Mouse (Mus musculus) liver, embryonic 13.5 days (tissue): ENCODE measurements around the gene Ahdc1. TPM values are rescaled to one million over a fixed set of nuclear protein-coding genes. Genes with fewer than 3 reads are reported as not detected.

Source experiments
- ATAC-seq: fragments of 200-750 bp; cut with Nextera tagmentation; 2 replicates; pipeline ENCODE4 v1.8.0; 2017; ENCODE audit warnings: low read depth, mild to moderate bottlenecking, moderate number of reproducible peaks, moderate library complexity
- DNase-seq: peaks from one replicate; pipeline ENCODE4 v3.0.0; 2022
- H3K27ac ChIP-seq: fragments of 300-500 bp; sonication (generic); 2 replicates; pipeline ENCODE4 v1.5.1; 2015; ENCODE audit warnings: moderate library complexity, mild to moderate bottlenecking, inconsistent platforms
- H3K27me3 ChIP-seq: fragments of 300-500 bp; sonication (generic); 2 replicates; pipeline ENCODE4 v1.6.1; 2015; ENCODE audit warnings: mild to moderate bottlenecking, inconsistent platforms
- H3K36me3 ChIP-seq: fragments of 300-500 bp; sonication (generic); 2 replicates; pipeline ENCODE4 v1.6.1; 2015; ENCODE audit warnings: mild to moderate bottlenecking, inconsistent platforms
- H3K4me1 ChIP-seq: fragments of 300-500 bp; sonication (generic); replicated peaks from 2 replicates; pipeline ENCODE4 v1.6.1; 2015; ENCODE audit warnings: inconsistent platforms
- H3K4me2 ChIP-seq: fragments of 300-500 bp; sonication (generic); 2 replicates; pipeline ENCODE4 v1.6.1; 2015; ENCODE audit warnings: inconsistent platforms, mild to moderate bottlenecking, moderate library complexity
- H3K4me3 ChIP-seq: fragments of 300-500 bp; sonication (generic); replicated peaks from 2 replicates; pipeline ENCODE4 v1.5.1; 2015; ENCODE audit warnings: mild to moderate bottlenecking, inconsistent platforms
- H3K9ac ChIP-seq: fragments of 300-500 bp; sonication (generic); 2 replicates; pipeline ENCODE4 v1.6.1; 2015; ENCODE audit warnings: mild to moderate bottlenecking, inconsistent platforms
- H3K9me3 ChIP-seq: fragments of 300-500 bp; sonication (generic); replicated peaks from 2 replicates; pipeline ENCODE4 v1.6.1; 2016; ENCODE audit warnings: inconsistent platforms
- WGBS: fragments of 180-500 bp; shearing (Covaris S2); methylation state at CpG from one replicate; pipeline ENCODE4 v1.1.7; 2015; ENCODE audit not compliant: insufficient replicate concordance; 5-methylcytosine and 5-hydroxymethylcytosine counted together
- polyA plus RNA-seq: library from polyadenylated mRNA; unstranded; fragments of >200 nt; fragmentation: Nextera tagmentation; extraction: Ambion mirVana; gene quantifications from 2 replicates; pipeline ENCODE4 v1.2.1, GENCODE M21; 2015

The Ahdc1 gene
- polyA plus RNA-seq, result 1.3 and 1.4 TPM in 2 replicates

- under 1% methylated on average over 66 of the region's 66 CpGs for WGBS
- Histone ChIP-seq H3K36me3 (no peaks in the 10 kb centered on the region), H3K27ac (peak within 1 kb of the TSS; percentile 77), H3K4me1 (peaks cover 87% of the 10 kb centered on the region), H3K4me3 (peak within 1 kb of the TSS; percentile 69), H3K4me2 (peak within 1 kb of the TSS; percentile 96), H3K9me3 (no peaks in the 10 kb centered on the region), H3K27me3 (peaks cover 49% of the 10 kb centered on the region), H3K9ac (peak within 1 kb of the TSS; percentile 80)
- DNase-seq (peak; percentile 81), ATAC-seq (peak; percentile 80)
These were observed at the start of gene Ahdc1 for GRCm38 (mm10) chr4:133011028-133011820. TSS of gene Ahdc1 (plus strand) at chr4:133011260.

GRCm38 (mm10) chr4:132961866-132962265, 49.2 kb upstream of the Ahdc1 start:
- Histone ChIP-seq H3K36me3 (no peaks in the 10 kb centered on the region), H3K27me3 (no peaks in the 10 kb centered on the region), H3K27ac (no peak overlapping the region), H3K4me1 (peaks cover 33% of the 10 kb centered on the region), H3K4me2 (no peak overlapping the region), H3K4me3 (no peak overlapping the region), H3K9me3 (no peaks in the 10 kb centered on the region), H3K9ac (no peak overlapping the region)
- ATAC-seq (no peak), DNase-seq (no peak)
- WGBS, result 65% methylated on average over 5 of the region's 5 CpGs

GRCm38 (mm10) chr4:132962628-132963027, 48.4 kb upstream of the Ahdc1 start:
- H3K9me3 ChIP-seq, result no peaks in the 10 kb centered on the region
- no peaks in the 10 kb centered on the region for H3K36me3 ChIP-seq
- no peak overlapping the region for H3K27ac ChIP-seq
- no peak overlapping the region for H3K4me2 ChIP-seq
- H3K27me3 ChIP-seq, result no peaks in the 10 kb centered on the region
- H3K9ac ChIP-seq, result no peak overlapping the region
- H3K4me3 ChIP-seq, result no peak overlapping the region
- no peak for DNase-seq
- 45% methylated on average over 4 of the region's 4 CpGs for WGBS
- H3K4me1 ChIP-seq, result peaks cover 33% of the 10 kb centered on the region
- no peak for ATAC-seq

- ATAC-seq, result no peak
- 42% methylated on average over 2 of the region's 2 CpGs for WGBS
- no peak overlapping the region for H3K27ac ChIP-seq
These were observed 47.6 kb upstream of the Ahdc1 start for GRCm38 (mm10) chr4:132963436-132963835.

GRCm38 (mm10) chr4:132964064-132964463, 47.0 kb upstream of the Ahdc1 start:
- no peaks in the 10 kb centered on the region for H3K27me3 ChIP-seq
- H3K36me3 ChIP-seq, result no peaks in the 10 kb centered on the region
- DNase-seq (no peak), ATAC-seq (no peak)
- no peak overlapping the region for H3K9ac ChIP-seq
- no peak overlapping the region for H3K4me3 ChIP-seq
- H3K27ac ChIP-seq, result no peak overlapping the region
- 61% methylated on average over 3 of the region's 3 CpGs for WGBS
- peaks cover 33% of the 10 kb centered on the region for H3K4me1 ChIP-seq
- no peaks in the 10 kb centered on the region for H3K9me3 ChIP-seq
- H3K4me2 ChIP-seq, result no peak overlapping the region

More at GRCm38 (mm10) chr4:132963436-132963835, 47.6 kb upstream of the Ahdc1 start:
- H3K4me3 ChIP-seq, result no peak overlapping the region
- H3K36me3 ChIP-seq, result no peaks in the 10 kb centered on the region
- no peak overlapping the region for H3K9ac ChIP-seq
- H3K27me3 ChIP-seq, result no peaks in the 10 kb centered on the region
- no peak for DNase-seq
- no peaks in the 10 kb centered on the region for H3K9me3 ChIP-seq
- peaks cover 36% of the 10 kb centered on the region for H3K4me1 ChIP-seq
- no peak overlapping the region for H3K4me2 ChIP-seq

- ATAC-seq (no peak), DNase-seq (no peak)
- Histone ChIP-seq H3K4me2 (no peak overlapping the region), H3K36me3 (no peaks in the 10 kb centered on the region), H3K9me3 (no peaks in the 10 kb centered on the region), H3K27me3 (no peaks in the 10 kb centered on the region), H3K4me1 (peaks cover 29% of the 10 kb centered on the region), H3K9ac (no peak overlapping the region), H3K27ac (no peak overlapping the region), H3K4me3 (no peak overlapping the region)
- 71% methylated on average over 5 of the region's 5 CpGs for WGBS
These were observed 46.6 kb upstream of the Ahdc1 start for GRCm38 (mm10) chr4:132964473-132964872.

GRCm38 (mm10) chr4:132968105-132968938, 42.7 kb upstream of the Ahdc1 start:
- Histone ChIP-seq H3K27ac (no peak overlapping the region), H3K9me3 (no peaks in the 10 kb centered on the region), H3K36me3 (no peaks in the 10 kb centered on the region), H3K4me2 (no peak overlapping the region), H3K4me1 (peaks cover 14% of the 10 kb centered on the region), H3K9ac (no peak overlapping the region), H3K4me3 (no peak overlapping the region), H3K27me3 (peaks cover 21% of the 10 kb centered on the region)
- ATAC-seq (no peak), DNase-seq (no peak)
- 46% methylated on average over 6 of the region's 6 CpGs for WGBS

- Histone ChIP-seq H3K36me3 (no peaks in the 10 kb centered on the region), H3K4me2 (no peak overlapping the region), H3K27ac (no peak overlapping the region), H3K4me1 (peaks cover 28% of the 10 kb centered on the region), H3K9me3 (no peaks in the 10 kb centered on the region), H3K4me3 (no peak overlapping the region), H3K27me3 (peaks cover 54% of the 10 kb centered on the region), H3K9ac (no peak overlapping the region)
- DNase-seq (no peak), ATAC-seq (no peak)
- 40% methylated on average over 6 of the region's 6 CpGs for WGBS
These were observed 39.5 kb upstream of the Ahdc1 start for GRCm38 (mm10) chr4:132971601-132972000.

- Histone ChIP-seq H3K36me3 (no peaks in the 10 kb centered on the region), H3K4me1 (peaks cover 28% of the 10 kb centered on the region), H3K27me3 (peaks cover 59% of the 10 kb centered on the region), H3K4me3 (no peak overlapping the region), H3K9me3 (no peaks in the 10 kb centered on the region), H3K9ac (no peak overlapping the region), H3K27ac (no peak overlapping the region), H3K4me2 (no peak overlapping the region)
- 31% methylated on average over 3 of the region's 3 CpGs for WGBS
- ATAC-seq (no peak), DNase-seq (no peak)
These were observed 39.0 kb upstream of the Ahdc1 start for GRCm38 (mm10) chr4:132972101-132972500.

GRCm38 (mm10) chr4:132972556-132972955, 38.5 kb upstream of the Ahdc1 start:
- Histone ChIP-seq H3K4me2 (no peak overlapping the region), H3K4me3 (no peak overlapping the region), H3K9ac (no peak overlapping the region), H3K36me3 (no peaks in the 10 kb centered on the region), H3K27ac (no peak overlapping the region), H3K27me3 (peaks cover 63% of the 10 kb centered on the region), H3K9me3 (no peaks in the 10 kb centered on the region), H3K4me1 (peaks cover 28% of the 10 kb centered on the region)
- 53% methylated on average over 2 of the region's 2 CpGs for WGBS
- DNase-seq (no peak), ATAC-seq (no peak)

GRCm38 (mm10) chr4:132973186-132973585, 37.9 kb upstream of the Ahdc1 start:
- Histone ChIP-seq H3K4me2 (no peak overlapping the region), H3K27ac (no peak overlapping the region), H3K27me3 (peaks cover 65% of the 10 kb centered on the region), H3K36me3 (no peaks in the 10 kb centered on the region), H3K9me3 (no peaks in the 10 kb centered on the region), H3K9ac (no peak overlapping the region), H3K4me3 (no peak overlapping the region), H3K4me1 (peaks cover 28% of the 10 kb centered on the region)
- DNase-seq (no peak), ATAC-seq (no peak)
- WGBS, result 44% methylated on average over 8 of the region's 8 CpGs
